Mouse (Mus musculus): Measurements from ENCODE around the gene Trafd1. TPM values are rescaled to one million over a fixed set of nuclear protein-coding genes. Genes with fewer than 3 reads are reported as not detected.
A peak's percentile ranks its signal among the peaks of the same experiment; 100 is the strongest.

Gene Trafd1
- polyA plus RNA-seq, 1 experiment, result 29.3 TPM

GRCm38 (mm10) chr5:121329333-121330058, 55.9 kb downstream of the Trafd1 start:
- no peak for TF ChIP-seq TCF3 (IDR thresholded peaks at IDR 0.05; ENCODE audit: insufficient read length, low read depth)

GRCm38 (mm10) chr5:121326079-121326805, 59.2 kb downstream of the Trafd1 start:
- H3K79me2 ChIP-seq (ENCODE audit: control insufficient read depth, insufficient read depth), result no peaks in the 10 kb centered on the region
- H3K36me3 ChIP-seq (ENCODE audit: control insufficient read depth, insufficient read depth), result peaks cover 23% of the 10 kb centered on the region
- H3K27me3 ChIP-seq (ENCODE audit: control insufficient read depth, insufficient read depth, insufficient read length), result no peaks in the 10 kb centered on the region
- no peak overlapping the region for H3ac ChIP-seq (ENCODE audit: control insufficient read depth, insufficient read length)
- H3K4me3 ChIP-seq, result no peak overlapping the region
- H3K4me2 ChIP-seq (ENCODE audit: low read depth), result no peak overlapping the region
- no peak for TF ChIP-seq MYOG (IDR thresholded peaks at IDR 0.05; ENCODE audit: control insufficient read depth in 1 of 3, insufficient read depth in 1 of 3, insufficient read length in 2 of 3, low read depth in 2 of 3)
- TF ChIP-seq POLR2A (IDR thresholded peaks at IDR 0.05; ENCODE audit: insufficient read length, low read depth), result no peak
- TF ChIP-seq MYOD1 (IDR thresholded peaks at IDR 0.05; ENCODE audit: control insufficient read depth in 1 of 3, insufficient read length in 2 of 3, low read depth in 2 of 3), result no peak
- no peak for TF ChIP-seq SRF (IDR thresholded peaks at IDR 0.05; ENCODE audit: control insufficient read depth, insufficient read length, low read depth)

More at GRCm38 (mm10) chr5:121329333-121330058, 55.9 kb downstream of the Trafd1 start:
- Histone ChIP-seq H3K79me2 (ENCODE audit: control insufficient read depth, insufficient read depth) (no peaks in the 10 kb centered on the region), H3K4me2 (ENCODE audit: low read depth) (peak overlapping the region; percentile 28), H3K27me3 (ENCODE audit: control insufficient read depth, insufficient read depth, insufficient read length) (no peaks in the 10 kb centered on the region), H3K4me3 (peak overlapping the region; percentile 23), H3ac (ENCODE audit: control insufficient read depth, insufficient read length) (no peak overlapping the region), H3K36me3 (ENCODE audit: control insufficient read depth, insufficient read depth) (peaks cover 25% of the 10 kb centered on the region)

Other genes starting within 250 kb of the Trafd1 start
- 78.7 TPM for gene Ptpn11, start 194.2 kb downstream of the Trafd1 start, polyA plus RNA-seq (2012; fragmentation: generic; extraction: Trizol)
- 1,361 TPM for gene Rpl6, start 181.2 kb downstream of the Trafd1 start, polyA plus RNA-seq (2012; fragmentation: generic; extraction: Trizol)
- gene Hectd4, start 165.4 kb downstream of the Trafd1 start, polyA plus RNA-seq (2012; fragmentation: generic; extraction: Trizol), result 6.6 TPM
- 22.0 TPM for gene Naa25, start 12.3 kb upstream of the Trafd1 start, polyA plus RNA-seq (2012; fragmentation: generic; extraction: Trizol)
- 3.3 TPM for gene Tmem116, start 66.3 kb upstream of the Trafd1 start, polyA plus RNA-seq (2012; fragmentation: generic; extraction: Trizol)
- gene Erp29, start 66.9 kb upstream of the Trafd1 start, polyA plus RNA-seq (2012; fragmentation: generic; extraction: Trizol), result 86.0 TPM
- gene Adam1b, start 117.8 kb upstream of the Trafd1 start, polyA plus RNA-seq (2012; fragmentation: generic; extraction: Trizol), result 0.02 TPM
- gene Adam1a, start 159.8 kb upstream of the Trafd1 start, polyA plus RNA-seq (2012; fragmentation: generic; extraction: Trizol), result 0.77 TPM
- 0.13 TPM for gene Gm42878, start 159.8 kb upstream of the Trafd1 start, polyA plus RNA-seq (2012; fragmentation: generic; extraction: Trizol)
- gene Mapkapk5, start 160.3 kb upstream of the Trafd1 start, polyA plus RNA-seq (2012; fragmentation: generic; extraction: Trizol), result 100 TPM
- 210 TPM for gene Aldh2, start 208.2 kb upstream of the Trafd1 start, polyA plus RNA-seq (2012; fragmentation: generic; extraction: Trizol)
- 2.1 TPM for gene Acad12, start 233.3 kb upstream of the Trafd1 start, polyA plus RNA-seq (2012; fragmentation: generic; extraction: Trizol)